Mouse (Mus musculus) intestine, postnatal 0 days (tissue): ENCODE data around the gene Trim14. TPM values are rescaled to one million over a fixed set of nuclear protein-coding genes. Genes with fewer than 3 reads are reported as not detected.
"Not testable (repeated sequence)": the region's sequence is repeated elsewhere in the genome, so short reads cannot be mapped to it uniquely, and the experiment has no call there.

ENCODE experiments used
- ATAC-seq: fragments of 200-750 bp; cut with Nextera tagmentation; 2 replicates; pipeline ENCODE4 v1.8.0; 2017; ENCODE audit warnings: mild to moderate bottlenecking, moderate TSS enrichment, moderate library complexity
- H3K27ac ChIP-seq: fragments of 300-500 bp; sonication (generic); 2 replicates; pipeline ENCODE4 v1.5.1; 2014; ENCODE audit warnings: mild to moderate bottlenecking, low read depth, low read length, moderate library complexity
- H3K27me3 ChIP-seq: fragments of 300-500 bp; sonication (generic); replicated peaks from 2 replicates; pipeline ENCODE4 v1.6.1; 2014; ENCODE audit warnings: low read length, mixed read lengths; ENCODE audit not compliant: control insufficient read depth, insufficient read depth
- H3K36me3 ChIP-seq: fragments of 300-500 bp; sonication (generic); 2 replicates; pipeline ENCODE4 v1.6.1; 2014; ENCODE audit warnings: mild to moderate bottlenecking, moderate library complexity; ENCODE audit not compliant: control insufficient read depth, insufficient read depth
- H3K4me1 ChIP-seq: fragments of 300-500 bp; sonication (generic); replicated peaks from 2 replicates; pipeline ENCODE4 v1.6.1; 2014; ENCODE audit warnings: antibody characterized with exemption, low read length, mixed read lengths; ENCODE audit not compliant: control insufficient read depth, insufficient read depth
- H3K4me2 ChIP-seq: fragments of 300-500 bp; sonication (generic); replicated peaks from 2 replicates; pipeline ENCODE4 v1.6.1; 2014; ENCODE audit warnings: low read depth, mild to moderate bottlenecking, moderate library complexity
- H3K4me3 ChIP-seq: fragments of 300-500 bp; sonication (generic); 2 replicates; pipeline ENCODE4 v1.5.1; 2014; ENCODE audit warnings: low read depth, low read length
- H3K9ac ChIP-seq: fragments of 300-500 bp; sonication (generic); 2 replicates; pipeline ENCODE4 v1.6.1; 2014; ENCODE audit warnings: mild to moderate bottlenecking, low read depth, low read length
- H3K9me3 ChIP-seq: fragments of 300-500 bp; sonication (generic); 2 replicates; pipeline ENCODE4 v1.6.1; 2016; ENCODE audit warnings: mixed run types; ENCODE audit not compliant: control insufficient read depth
- CTCF ChIP-seq: sonication (generic); IDR thresholded peaks from 2 replicates; pipeline ENCODE4 v1.5.1; 2016; ENCODE audit warnings: low read depth, mild to moderate bottlenecking, control low read depth, antibody characterized with exemption, moderate library complexity
- WGBS: fragments of 180-500 bp; shearing (Covaris S2); extraction: QIAGEN DNeasy Blood & Tissue Kit; methylation state at CpG from one replicate; pipeline ENCODE4 v1.1.7; 2014; 5-methylcytosine and 5-hydroxymethylcytosine counted together
- polyA plus RNA-seq: library from polyadenylated mRNA; unstranded; fragments of >200 nt; fragmentation: Nextera tagmentation; extraction: Ambion mirVana; gene quantifications from 2 replicates; pipeline ENCODE4 v1.2.1, GENCODE M21; 2015

Gene Trim14
- polyA plus RNA-seq, 1 experiment from 2014 or later = 14.1 TPM

GRCm38 (mm10) chr4:46578228-46578627 is 42.3 kb upstream of the Trim14 start:
- ATAC-seq = no peak
- no peaks in the 10 kb centered on the region; the same call in 1 of the 2 replicates for H3K36me3 ChIP-seq
- WGBS = 68% methylated on average over 1 of the region's 1 CpGs
- no peaks in the 10 kb centered on the region for H3K27me3 ChIP-seq
- no peaks in the 10 kb centered on the region for H3K9me3 ChIP-seq
- no peak overlapping the region for H3K27ac ChIP-seq
- no peak for TF ChIP-seq CTCF
- no peak overlapping the region for H3K9ac ChIP-seq
- H3K4me1 ChIP-seq = no peaks in the 10 kb centered on the region
- H3K4me3 ChIP-seq = no peak overlapping the region
- H3K4me2 ChIP-seq = no peak overlapping the region

GRCm38 (mm10) chr4:46575509-46576284 is 39.8 kb upstream of the Trim14 start:
- H3K4me1 ChIP-seq, H3K9ac ChIP-seq, H3K36me3 ChIP-seq, H3K27me3 ChIP-seq, H3K4me2 ChIP-seq, ATAC-seq, H3K4me3 ChIP-seq, H3K9me3 ChIP-seq, H3K27ac ChIP-seq: not testable (repeated sequence)
- 64% methylated on average over 6 of the region's 10 CpGs for WGBS

- no peaks in the 10 kb centered on the region for H3K9me3 ChIP-seq
- no peak for ATAC-seq
- H3K4me3 ChIP-seq = no peak overlapping the region
- no peak for TF ChIP-seq CTCF
- no peaks in the 10 kb centered on the region; the same call in 1 of the 2 replicates for H3K4me1 ChIP-seq
- no peak overlapping the region for H3K4me2 ChIP-seq
- H3K36me3 ChIP-seq = no peaks in the 10 kb centered on the region; the same call in 1 of the 2 replicates
- WGBS = 53% methylated on average over 10 of the region's 12 CpGs
- H3K27me3 ChIP-seq = no peaks in the 10 kb centered on the region
- H3K9ac ChIP-seq = no peak overlapping the region
- peak overlapping the region; percentile 60 for H3K27ac ChIP-seq
These were observed 38.9 kb upstream of the Trim14 start for GRCm38 (mm10) chr4:46574841-46575240.

- H3K9ac ChIP-seq = no peak overlapping the region
- no peaks in the 10 kb centered on the region for H3K9me3 ChIP-seq
- H3K4me3 ChIP-seq = no peak overlapping the region
- peak overlapping the region; percentile 60; the same call in 1 of the 2 replicates for H3K27ac ChIP-seq
- peak; percentile 34; the same call in 1 of the 2 replicates for ATAC-seq
- no peaks in the 10 kb centered on the region; the same call in 1 of the 2 replicates for H3K4me1 ChIP-seq
- no peaks in the 10 kb centered on the region; the same call in 1 of the 2 replicates for H3K36me3 ChIP-seq
- WGBS = 34% methylated on average over 9 of the region's 9 CpGs
- no peak for TF ChIP-seq CTCF
- no peaks in the 10 kb centered on the region for H3K27me3 ChIP-seq
- no peak overlapping the region for H3K4me2 ChIP-seq
These were observed 38.2 kb upstream of the Trim14 start for GRCm38 (mm10) chr4:46574024-46574753.

GRCm38 (mm10) chr4:46572616-46573015 is 36.7 kb upstream of the Trim14 start:
- no peak for TF ChIP-seq CTCF
- Histone ChIP-seq H3K4me1 (no peaks in the 10 kb centered on the region; the same call in 1 of the 2 replicates), H3K4me2 (no peak overlapping the region), H3K27me3 (no peaks in the 10 kb centered on the region), H3K4me3 (no peak overlapping the region), H3K36me3 (no peaks in the 10 kb centered on the region; the same call in 1 of the 2 replicates), H3K9me3 (no peaks in the 10 kb centered on the region), H3K27ac (0 out of 2 replicates have a peak overlapping the region, but pooled peaks have one; percentile 46), H3K9ac (no peak overlapping the region)
- 78% methylated on average over 4 of the region's 4 CpGs for WGBS
- no peak for ATAC-seq

GRCm38 (mm10) chr4:46571744-46572143 is 35.8 kb upstream of the Trim14 start:
- no peaks in the 10 kb centered on the region for H3K9me3 ChIP-seq
- H3K4me1 ChIP-seq = no peaks in the 10 kb centered on the region; the same call in 1 of the 2 replicates
- ATAC-seq = peak; percentile 70
- H3K27me3 ChIP-seq = no peaks in the 10 kb centered on the region
- peak; percentile 16; the same call in 1 of the 2 replicates for TF ChIP-seq CTCF
- H3K27ac ChIP-seq = no peak overlapping the region
- no peak overlapping the region for H3K4me2 ChIP-seq
- H3K4me3 ChIP-seq = no peak overlapping the region
- 59% methylated on average over 9 of the region's 9 CpGs for WGBS
- no peaks in the 10 kb centered on the region; the same call in 1 of the 2 replicates for H3K36me3 ChIP-seq
- H3K9ac ChIP-seq = no peak overlapping the region
